Comparison of ENCODE assay signal across 8 mouse cellular contexts in the genomic region with DNA sequence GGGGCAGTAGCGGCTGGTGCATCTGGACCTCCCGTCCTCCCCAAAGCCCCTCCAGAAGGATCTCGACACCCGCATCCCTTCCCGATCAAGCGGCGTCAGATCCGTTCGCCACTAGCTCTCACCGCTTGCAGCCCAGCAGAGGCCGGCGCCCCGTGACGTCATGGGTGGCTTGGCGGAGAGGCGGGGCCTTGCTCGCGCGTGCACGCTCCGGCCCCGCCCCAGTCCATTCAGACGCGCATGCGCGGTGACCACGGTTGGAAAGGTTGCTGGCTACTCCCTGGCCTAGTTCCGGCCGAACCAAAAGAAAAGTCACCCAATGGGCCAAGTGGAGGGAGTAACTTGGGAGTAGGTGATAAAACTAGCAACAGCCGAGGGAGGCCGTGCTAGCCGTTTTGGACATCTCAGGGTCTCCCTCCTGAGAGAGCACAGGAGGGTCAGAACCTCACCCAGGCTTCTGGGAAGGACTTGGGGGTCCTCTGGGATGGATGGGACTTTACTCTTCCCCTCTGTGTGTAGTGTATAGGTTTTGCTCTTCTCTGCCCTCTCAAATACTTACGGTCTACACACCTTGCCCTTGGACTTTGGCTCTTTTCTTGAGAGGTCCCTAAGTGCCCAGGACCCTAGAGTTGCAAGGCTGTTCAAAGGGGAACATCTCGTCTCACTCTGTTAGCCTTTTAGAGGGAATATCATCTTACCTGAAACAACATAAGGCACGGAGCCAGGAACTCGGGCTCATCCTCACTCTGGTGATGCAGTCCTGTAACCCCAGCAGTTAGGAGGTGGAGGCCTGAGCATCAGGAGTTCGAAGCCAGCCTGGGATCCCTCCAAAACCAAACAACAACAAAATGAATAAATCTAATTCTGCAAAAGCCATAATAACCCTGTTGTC. TPM values are rescaled to one million over a fixed set of nuclear protein-coding genes. Genes with fewer than 3 reads are reported as not detected.
DNase-seq lines count a peak whose midpoint lies in the region; ATAC-seq and TF ChIP-seq lines count a peak whose summit lies in the region.

No protein-coding gene starts in this region.

- H3K27ac ChIP-seq in ES-Bruce4 (ENCODE audit: insufficient read depth, low read length) = 0 out of 2 replicates have a peak overlapping the region, but pooled peaks have one; percentile 2
- H3K27ac ChIP-seq in forebrain, embryonic 14.5 days (ENCODE audit: low read depth, low read length) = peak overlapping the region; percentile 72

- no peaks in the 10 kb centered on the region for H3K27me3 ChIP-seq in ES-Bruce4 (ENCODE audit: control insufficient read depth, insufficient read depth, low read length, poor library complexity, severe bottlenecking)
- no peaks in the 10 kb centered on the region for H3K27me3 ChIP-seq in forebrain, embryonic 14.5 days (replicated peaks; ENCODE audit: control insufficient read depth, insufficient read depth, low read length)

- WGBS in forebrain, embryonic 14.5 days = 14% methylated on average over 37 of the region's 37 CpGs
- 11% methylated on average over 37 of the region's 37 CpGs for WGBS in lung, adult 2 months

- DNase-seq in forebrain, embryonic 14.5 days (ENCODE audit: low spot score) = peak; percentile 94
- peak; percentile 91 for DNase-seq in heart, postnatal 25 days (ENCODE audit: low spot score)
- DNase-seq in layer of hippocampus, adult 18-20 months (ENCODE audit: low spot score in 2 of 2) = peak; percentile 92 to 95
- peak; percentile 98 for DNase-seq in lung, adult 2 months
- DNase-seq in thymus, adult 18-20 months = peak; percentile 84 to 85

- peak overlapping the region; percentile 71 for H3K4me3 ChIP-seq in ES-Bruce4 (ENCODE audit: low read depth, low read length)
- H3K4me3 ChIP-seq in forebrain, embryonic 14.5 days (ENCODE audit: low read depth, low read length) = peak overlapping the region; percentile 55
- H3K4me3 ChIP-seq in lung, adult 2 months (replicated peaks; ENCODE audit: extremely low read depth, low read depth, low read length) = peak overlapping the region; percentile 80

- H3K9me3 ChIP-seq in ES-Bruce4 (replicated peaks; ENCODE audit: control insufficient read depth, insufficient read depth, low read length, poor library complexity, severe bottlenecking) = no peaks in the 10 kb centered on the region
- H3K9me3 ChIP-seq in forebrain, embryonic 14.5 days (replicated peaks; ENCODE audit: control insufficient read depth, low read length) = no peaks in the 10 kb centered on the region

- H3K36me3 ChIP-seq in ES-Bruce4 (ENCODE audit: control insufficient read depth, insufficient read depth, low read length, poor library complexity, severe bottlenecking) = no peaks in the 10 kb centered on the region
- H3K36me3 ChIP-seq in forebrain, embryonic 14.5 days (ENCODE audit: control insufficient read depth, insufficient read depth, low read length) = no peaks in the 10 kb centered on the region

- no peak for TF ChIP-seq CTCF in ES-Bruce4 (IDR thresholded peaks at IDR 0.05; ENCODE audit: low read depth, low read length)
- no peak for TF ChIP-seq CTCF in lung, adult 2 months (IDR thresholded peaks at IDR 0.05; ENCODE audit: insufficient read depth, low read length)

- TF ChIP-seq EP300 in ES-Bruce4 (IDR thresholded peaks at IDR 0.05; ENCODE audit: insufficient read depth, low read depth, low read length) = no peak

- peak; percentile 67 for TF ChIP-seq POLR2A in ES-Bruce4 (IDR thresholded peaks at IDR 0.05; ENCODE audit: insufficient read depth, low read length)
- TF ChIP-seq POLR2A in lung, adult 2 months (IDR thresholded peaks at IDR 0.05; ENCODE audit: borderline replicate concordance, extremely low read depth, low read depth, low read length) = peak; percentile 97

- H3K4me1 ChIP-seq in ES-Bruce4 (ENCODE audit: control insufficient read depth, insufficient read depth, low read length) = no peaks in the 10 kb centered on the region
- peaks cover 11% of the 10 kb centered on the region; the same call in 1 of the 2 replicates for H3K4me1 ChIP-seq in forebrain, embryonic 14.5 days (ENCODE audit: control insufficient read depth, insufficient read depth, low read length)
- H3K4me1 ChIP-seq in lung, adult 2 months (ENCODE audit: control insufficient read depth, insufficient read depth, low read length) = peaks cover 11% of the 10 kb centered on the region

- peak; percentile 91 for ATAC-seq in cerebellum, adult (ENCODE audit: insufficient number of reproducible peaks, low FRiP score, low TSS enrichment)
- ATAC-seq in forebrain, embryonic 14.5 days = peak; percentile 97
- peak; percentile 88 for ATAC-seq in neutrophil, adult 5-6 weeks (ENCODE audit: extremely low read depth, insufficient number of reproducible peaks, low FRiP score, poor library complexity, severe bottlenecking)

- H3K9ac ChIP-seq in ES-Bruce4 (ENCODE audit: low read depth, poor library complexity, severe bottlenecking) = peak overlapping the region; percentile 43
- H3K9ac ChIP-seq in forebrain, embryonic 14.5 days (ENCODE audit: low read length) = peak overlapping the region; percentile 78

- intact Hi-C loops in heart, postnatal 25 days (cut with DNase I) = loop anchor here (2.0 to 5.0 kb wide), 3 partner anchors 14 to 36 kb away; a partner anchor contains a TSS

- peak overlapping the region; percentile 58 for H3K4me2 ChIP-seq in forebrain, embryonic 14.5 days (ENCODE audit: low read length)

RNA-seq across cellular contexts. Expression of a gene that starts 13.8 kb away (rescaled TPM):
- polyA plus RNA-seq in ES-Bruce4 (2011; ENCODE audit: insufficient read depth, insufficient read length, low read depth, missing spikeins) = 37.9 and 41.0 TPM in 2 replicates
- polyA plus RNA-seq in forebrain, embryonic 14.5 days (2014; fragmentation: Nextera tagmentation; extraction: Ambion mirVana) = 25.9 and 31.0 TPM in 2 replicates
- total RNA-seq in heart, postnatal 25 days (2021) = 10 to 100 TPM; 43.6 to 44.6 TPM
- total RNA-seq in layer of hippocampus, adult 18-20 months (2021) = 100 to 1,000 TPM; 156 to 160 TPM
- 174 and 210 TPM in 2 replicates for polyA plus RNA-seq in lung, adult 2 months (2012; rRNA removed)
- 73.7 and 93.1 TPM in 2 replicates for total RNA-seq in neutrophil, adult 5-6 weeks (2017)

RNA-seq across cellular contexts. Expression of a gene that starts 24.4 kb away (rescaled TPM):
- polyA plus RNA-seq in ES-Bruce4 (2011; ENCODE audit: insufficient read depth, insufficient read length, low read depth, missing spikeins) = 16.3 and 17.2 TPM in 2 replicates
- polyA plus RNA-seq in forebrain, embryonic 14.5 days (2014; fragmentation: Nextera tagmentation; extraction: Ambion mirVana) = 34.3 and 44.9 TPM in 2 replicates
- 10 to 100 TPM in 1 of 2 experiments, 1 to 10 TPM in 1; 7.6 to 11.5 TPM for total RNA-seq in heart, postnatal 25 days (2021)
- 10 to 100 TPM; 18.4 to 23.1 TPM for total RNA-seq in layer of hippocampus, adult 18-20 months (2021)
- polyA plus RNA-seq in lung, adult 2 months (2012; rRNA removed) = 83.6 and 92.9 TPM in 2 replicates
- 32.3 and 32.6 TPM in 2 replicates for total RNA-seq in neutrophil, adult 5-6 weeks (2017)

RNA-seq across cellular contexts. Expression of a gene that starts 30.3 kb away (rescaled TPM):
- 25.5 and 26.8 TPM in 2 replicates for polyA plus RNA-seq in ES-Bruce4 (2011; ENCODE audit: insufficient read depth, insufficient read length, low read depth, missing spikeins)
- 69.3 and 89.2 TPM in 2 replicates for polyA plus RNA-seq in forebrain, embryonic 14.5 days (2014; fragmentation: Nextera tagmentation; extraction: Ambion mirVana)
- 1 to 10 TPM; 5.3 to 6.8 TPM for total RNA-seq in heart, postnatal 25 days (2021)
- 100 to 1,000 TPM; 192 to 198 TPM for total RNA-seq in layer of hippocampus, adult 18-20 months (2021)
- polyA plus RNA-seq in lung, adult 2 months (2012; rRNA removed) = 22.4 and 24.5 TPM in 2 replicates
- 29.1 and 32.8 TPM in 2 replicates for total RNA-seq in neutrophil, adult 5-6 weeks (2017)

RNA-seq across cellular contexts. Expression of a gene that starts 36.2 kb away (rescaled TPM):
- 104 and 118 TPM in 2 replicates for polyA plus RNA-seq in ES-Bruce4 (2011; ENCODE audit: insufficient read depth, insufficient read length, low read depth, missing spikeins)
- polyA plus RNA-seq in forebrain, embryonic 14.5 days (2014; fragmentation: Nextera tagmentation; extraction: Ambion mirVana) = 91.3 and 104 TPM in 2 replicates
- total RNA-seq in heart, postnatal 25 days (2021) = 10 to 100 TPM; 17.7 to 18.9 TPM
- total RNA-seq in layer of hippocampus, adult 18-20 months (2021) = 10 to 100 TPM; 48.4 to 55.6 TPM
- polyA plus RNA-seq in lung, adult 2 months (2012; rRNA removed) = 66.0 and 68.9 TPM in 2 replicates
- total RNA-seq in neutrophil, adult 5-6 weeks (2017) = 44.6 and 46.8 TPM in 2 replicates

RNA-seq across cellular contexts. Expression of a gene that starts 36.6 kb away (rescaled TPM):
- polyA plus RNA-seq in ES-Bruce4 (2011; ENCODE audit: insufficient read depth, insufficient read length, low read depth, missing spikeins) = 116 and 120 TPM in 2 replicates
- polyA plus RNA-seq in forebrain, embryonic 14.5 days (2014; fragmentation: Nextera tagmentation; extraction: Ambion mirVana) = 12.0 and 13.7 TPM in 2 replicates
- 1 to 10 TPM; 5.1 to 5.5 TPM for total RNA-seq in heart, postnatal 25 days (2021)
- 10 to 100 TPM; 25.8 to 30.9 TPM for total RNA-seq in layer of hippocampus, adult 18-20 months (2021)
- polyA plus RNA-seq in lung, adult 2 months (2012; rRNA removed) = 6.2 and 7.5 TPM in 2 replicates
- 37.7 and 46.2 TPM in 2 replicates for total RNA-seq in neutrophil, adult 5-6 weeks (2017)

Comparison
In these comparisons a context has a peak if more than half of its experiments do, and no peak if none do; other contexts are left out.
1. Peak in every context shown above with its lines: DNase-seq, ATAC-seq, H3K4me3 ChIP-seq and H3K27ac ChIP-seq.